Mouse (Mus musculus) intestine, embryonic 15.5 days (tissue): ENCODE data around the gene Paqr9. TPM values are rescaled to one million over a fixed set of nuclear protein-coding genes. Genes with fewer than 3 reads are reported as not detected.
A peak's percentile ranks its signal among the peaks of the same experiment; 100 is the strongest.

Experiments used
- ATAC-seq: fragments of 200-750 bp; cut with Nextera tagmentation; 2 replicates; pipeline ENCODE4 v1.8.0; 2017; ENCODE audit warnings: moderate TSS enrichment, moderate library complexity
- H3K27ac ChIP-seq: fragments of 300-500 bp; sonication (generic); 2 replicates; pipeline ENCODE4 v1.5.1; 2015; ENCODE audit warnings: mild to moderate bottlenecking, inconsistent platforms
- H3K27me3 ChIP-seq: fragments of 300-500 bp; sonication (generic); replicated peaks from 2 replicates; pipeline ENCODE4 v1.6.1; 2015; ENCODE audit warnings: inconsistent platforms
- H3K36me3 ChIP-seq: fragments of 300-500 bp; sonication (generic); 2 replicates; pipeline ENCODE4 v1.6.1; 2015; ENCODE audit warnings: inconsistent platforms
- H3K4me1 ChIP-seq: fragments of 300-500 bp; sonication (generic); replicated peaks from 2 replicates; pipeline ENCODE4 v1.6.1; 2015; ENCODE audit warnings: inconsistent platforms
- H3K4me2 ChIP-seq: fragments of 300-500 bp; sonication (generic); replicated peaks from 2 replicates; pipeline ENCODE4 v1.6.1; 2015; ENCODE audit warnings: mild to moderate bottlenecking, inconsistent platforms
- H3K4me3 ChIP-seq: fragments of 300-500 bp; sonication (generic); replicated peaks from 2 replicates; pipeline ENCODE4 v1.5.1; 2015; ENCODE audit warnings: inconsistent platforms
- H3K9ac ChIP-seq: fragments of 300-500 bp; sonication (generic); 2 replicates; pipeline ENCODE4 v1.6.1; 2015; ENCODE audit warnings: inconsistent platforms
- H3K9me3 ChIP-seq: fragments of 300-500 bp; sonication (generic); 2 replicates; pipeline ENCODE4 v1.6.1; 2016; ENCODE audit warnings: inconsistent platforms
- WGBS: fragments of 180-500 bp; shearing (Covaris S2); methylation state at CpG from one replicate; pipeline ENCODE4 v1.1.7; 2015; 5-methylcytosine and 5-hydroxymethylcytosine counted together
- polyA plus RNA-seq: library from polyadenylated mRNA; unstranded; fragments of >200 nt; fragmentation: Nextera tagmentation; extraction: Ambion mirVana; gene quantifications from 2 replicates; pipeline ENCODE4 v1.2.1, GENCODE M21; 2015

The Paqr9 gene
- polyA plus RNA-seq, 1 experiment from 2014 or later: 0.82 TPM

DNA sequence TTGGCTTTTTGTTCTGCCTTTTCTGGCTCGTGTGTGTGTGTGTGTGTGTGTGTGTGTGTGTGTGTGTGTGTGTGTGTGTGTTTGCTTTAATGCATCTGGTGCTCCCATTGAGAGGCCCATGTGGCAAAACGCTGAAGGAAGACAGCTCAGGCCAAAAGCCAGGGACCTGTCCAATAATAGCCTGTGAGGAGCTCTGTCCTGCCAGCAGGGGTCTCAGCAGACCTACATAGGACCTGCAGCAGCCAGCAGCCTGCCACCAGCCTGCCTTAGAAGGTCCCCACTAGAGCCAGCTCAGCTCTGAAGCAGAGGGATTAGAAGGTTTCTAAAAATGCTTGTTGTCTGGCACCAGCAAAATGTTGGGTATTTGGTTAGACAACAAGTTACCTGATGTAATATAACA is 33.5 kb upstream of the Paqr9 start:
- Histone ChIP-seq H3K4me1 (no peaks in the 10 kb centered on the region), H3K4me3 (no peak overlapping the region), H3K27ac (no peak overlapping the region), H3K36me3 (no peaks in the 10 kb centered on the region), H3K9ac (no peak overlapping the region), H3K27me3 (no peaks in the 10 kb centered on the region), H3K9me3 (no peaks in the 10 kb centered on the region), H3K4me2 (no peak overlapping the region)
- 18% methylated on average over 2 of the region's 2 CpGs for WGBS
- ATAC-seq: 0 out of 2 replicates have a peak, but pooled peaks have one; percentile 55

DNA sequence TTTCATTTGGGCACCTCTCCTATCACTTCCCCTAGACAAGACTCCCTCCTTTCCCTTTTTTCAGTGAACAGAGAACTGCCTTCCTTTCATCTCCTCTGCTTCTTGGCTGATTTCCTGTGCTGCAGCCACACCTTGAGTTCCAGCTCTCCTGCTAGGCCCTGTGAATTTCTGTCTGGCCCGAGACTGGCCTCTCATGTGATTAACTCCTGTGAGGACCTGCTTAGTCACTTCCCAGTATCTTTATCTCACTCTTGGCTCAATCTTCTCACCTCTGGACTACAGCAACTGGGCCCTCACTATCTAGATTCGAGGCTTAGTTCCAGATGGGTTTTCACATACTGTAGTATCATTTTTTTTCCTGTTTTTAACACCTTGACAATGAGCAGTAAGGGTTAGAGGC is 31.8 kb upstream of the Paqr9 start:
- peak; percentile 85 for ATAC-seq
- Histone ChIP-seq H3K4me1 (no peaks in the 10 kb centered on the region), H3K4me2 (no peak overlapping the region), H3K36me3 (no peaks in the 10 kb centered on the region), H3K9me3 (no peaks in the 10 kb centered on the region), H3K27me3 (no peaks in the 10 kb centered on the region), H3K4me3 (no peak overlapping the region), H3K9ac (no peak overlapping the region), H3K27ac (no peak overlapping the region)
- WGBS: 34% methylated on average over 2 of the region's 2 CpGs

DNA sequence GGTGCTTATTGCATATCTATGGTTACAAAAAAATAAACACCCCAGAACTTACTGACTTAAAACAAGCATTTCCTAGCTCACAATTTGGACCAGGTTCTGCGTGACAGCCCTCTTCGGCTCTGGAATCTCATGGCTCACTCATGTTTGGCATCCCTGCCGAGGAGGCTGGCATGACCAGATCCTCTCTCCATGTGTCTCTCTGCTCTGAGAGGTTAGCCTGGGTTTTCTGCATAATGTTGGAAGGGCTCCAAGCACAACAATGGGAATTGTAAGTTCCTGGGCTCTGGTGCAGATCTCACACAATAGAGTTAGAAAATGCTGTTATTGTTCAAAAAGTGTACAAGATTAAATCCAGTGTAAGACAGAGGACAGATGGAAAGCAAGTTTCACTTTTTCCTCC is 28.3 kb upstream of the Paqr9 start:
- no peak overlapping the region for H3K27ac ChIP-seq
- no peaks in the 10 kb centered on the region for H3K27me3 ChIP-seq
- no peak overlapping the region for H3K9ac ChIP-seq
- no peak overlapping the region for H3K4me3 ChIP-seq
- no peak for ATAC-seq
- no peaks in the 10 kb centered on the region for H3K4me1 ChIP-seq
- no peak overlapping the region for H3K4me2 ChIP-seq
- H3K36me3 ChIP-seq: no peaks in the 10 kb centered on the region
- 67% methylated on average over 3 of the region's 3 CpGs for WGBS
- no peaks in the 10 kb centered on the region for H3K9me3 ChIP-seq

DNA sequence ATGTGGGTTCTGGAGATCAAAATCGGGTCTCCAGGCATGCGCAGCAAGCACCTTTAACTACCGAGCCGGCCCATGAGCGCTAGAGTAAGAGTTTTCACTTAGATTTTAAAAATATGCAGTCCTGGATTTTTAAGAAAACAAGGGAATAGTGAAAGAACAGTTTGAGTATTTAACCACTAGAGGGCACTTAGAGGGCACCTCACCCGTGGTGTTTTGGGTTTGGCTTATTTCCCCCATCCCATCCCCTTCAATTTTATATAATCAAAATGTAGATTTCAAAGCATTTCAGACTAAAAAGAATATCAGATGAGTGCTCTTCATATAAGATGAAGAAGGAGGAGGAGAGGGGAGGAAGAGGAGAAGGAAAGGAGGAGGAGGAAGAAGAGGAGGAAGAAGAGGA is 25.6 kb upstream of the Paqr9 start:
- H3K36me3 ChIP-seq: no peaks in the 10 kb centered on the region
- no peak for ATAC-seq
- 40% methylated on average over 6 of the region's 6 CpGs for whole genome bisulfite sequencing

DNA sequence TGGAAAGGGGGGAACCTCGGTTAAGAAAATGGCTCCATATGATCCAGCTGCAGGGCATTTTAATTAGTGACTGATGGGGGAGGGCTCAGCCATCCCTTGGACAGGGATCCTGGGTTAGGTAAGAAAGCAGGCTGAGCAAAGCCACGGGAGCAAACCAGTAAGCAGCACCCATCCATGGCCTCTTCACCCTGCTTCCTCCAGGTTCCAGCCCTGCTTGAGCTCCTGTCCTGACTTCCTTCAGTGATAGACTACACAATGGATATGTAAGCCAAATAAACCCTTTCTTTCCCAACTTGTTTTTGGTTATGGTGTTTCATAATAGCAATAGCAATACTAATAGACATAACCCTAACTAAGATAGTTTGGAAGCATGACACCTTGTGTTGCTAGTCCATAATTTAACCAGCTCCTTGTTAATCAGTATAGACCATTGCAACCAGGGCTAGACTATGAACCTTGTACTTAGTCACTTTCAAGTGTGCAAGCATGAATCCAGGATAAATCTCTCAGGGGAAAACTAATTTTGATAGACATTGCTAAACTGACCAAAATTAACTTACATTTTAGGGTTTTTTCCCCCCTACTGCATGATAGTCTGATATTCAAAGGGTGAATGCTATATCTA is 20.2 kb upstream of the Paqr9 start:
- no peaks in the 10 kb centered on the region for H3K36me3 ChIP-seq
- WGBS: 77% methylated on average over 2 of the region's 2 CpGs
- ATAC-seq: no peak

More for the DNA sequence above, 25.6 kb upstream of the Paqr9 start:
- H3K9ac ChIP-seq: no peak overlapping the region
- H3K9me3 ChIP-seq: no peaks in the 10 kb centered on the region
- H3K4me3 ChIP-seq: no peak overlapping the region
- no peaks in the 10 kb centered on the region for H3K27me3 ChIP-seq
- no peaks in the 10 kb centered on the region for H3K4me1 ChIP-seq
- no peak overlapping the region for H3K4me2 ChIP-seq
- H3K27ac ChIP-seq: no peak overlapping the region

DNA sequence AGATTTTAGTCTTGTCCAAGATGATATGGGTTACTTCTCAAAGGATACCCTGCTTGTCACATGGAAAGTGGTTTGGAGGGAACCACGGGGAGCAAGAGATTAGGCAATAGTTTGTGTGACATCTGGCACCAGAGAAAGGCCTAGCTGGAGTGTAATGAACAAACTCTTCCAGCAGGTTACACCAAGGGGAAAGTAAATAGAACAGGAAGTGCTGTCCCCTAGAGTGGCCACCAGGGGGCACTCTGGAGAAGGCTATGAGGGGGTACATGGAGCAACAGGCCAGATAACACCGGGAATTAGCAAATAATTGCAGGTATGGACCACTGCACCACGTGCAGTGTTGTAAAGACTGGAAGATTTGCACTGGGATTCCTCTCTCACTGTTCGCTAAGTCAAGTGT is 19.0 kb upstream of the Paqr9 start:
- H3K4me3 ChIP-seq: no peak overlapping the region
- no peak overlapping the region for H3K27ac ChIP-seq
- H3K9me3 ChIP-seq: no peaks in the 10 kb centered on the region
- no peaks in the 10 kb centered on the region for H3K4me1 ChIP-seq
- WGBS: 58% methylated on average over 4 of the region's 4 CpGs
- no peak overlapping the region for H3K4me2 ChIP-seq
- no peaks in the 10 kb centered on the region for H3K27me3 ChIP-seq
- H3K9ac ChIP-seq: no peak overlapping the region
- peak; percentile 51; the same call in 1 of the 2 replicates for ATAC-seq
- H3K36me3 ChIP-seq: no peaks in the 10 kb centered on the region

More for the DNA sequence above, 20.2 kb upstream of the Paqr9 start:
- no peaks in the 10 kb centered on the region for H3K27me3 ChIP-seq
- H3K4me3 ChIP-seq: no peak overlapping the region
- no peak overlapping the region for H3K4me2 ChIP-seq
- H3K9me3 ChIP-seq: no peaks in the 10 kb centered on the region
- no peak overlapping the region for H3K27ac ChIP-seq
- H3K9ac ChIP-seq: no peak overlapping the region
- no peaks in the 10 kb centered on the region for H3K4me1 ChIP-seq

DNA sequence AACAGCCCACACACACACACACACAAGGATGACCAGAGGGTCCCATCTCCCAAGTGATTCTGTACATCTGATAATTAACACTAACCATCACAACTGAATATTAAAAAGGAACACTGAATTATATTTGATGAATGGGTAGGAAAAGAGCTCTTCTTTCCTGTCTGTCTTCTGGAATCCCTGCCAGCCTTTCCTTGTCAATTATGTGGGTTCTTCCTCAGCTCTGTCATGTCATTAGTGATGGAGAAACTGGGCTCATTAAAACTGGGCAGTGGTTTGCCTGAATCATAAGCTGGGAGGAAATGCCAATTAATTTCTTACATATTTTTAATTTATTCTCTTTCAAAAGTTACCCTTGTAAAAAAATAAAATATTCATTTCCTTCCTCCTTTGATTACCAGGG is 18.2 kb upstream of the Paqr9 start:
- Histone ChIP-seq H3K36me3 (no peaks in the 10 kb centered on the region), H3K4me2 (no peak overlapping the region), H3K9ac (no peak overlapping the region), H3K4me1 (no peaks in the 10 kb centered on the region), H3K9me3 (no peaks in the 10 kb centered on the region), H3K4me3 (no peak overlapping the region), H3K27ac (no peak overlapping the region), H3K27me3 (no peaks in the 10 kb centered on the region)
- ATAC-seq: no peak

DNA sequence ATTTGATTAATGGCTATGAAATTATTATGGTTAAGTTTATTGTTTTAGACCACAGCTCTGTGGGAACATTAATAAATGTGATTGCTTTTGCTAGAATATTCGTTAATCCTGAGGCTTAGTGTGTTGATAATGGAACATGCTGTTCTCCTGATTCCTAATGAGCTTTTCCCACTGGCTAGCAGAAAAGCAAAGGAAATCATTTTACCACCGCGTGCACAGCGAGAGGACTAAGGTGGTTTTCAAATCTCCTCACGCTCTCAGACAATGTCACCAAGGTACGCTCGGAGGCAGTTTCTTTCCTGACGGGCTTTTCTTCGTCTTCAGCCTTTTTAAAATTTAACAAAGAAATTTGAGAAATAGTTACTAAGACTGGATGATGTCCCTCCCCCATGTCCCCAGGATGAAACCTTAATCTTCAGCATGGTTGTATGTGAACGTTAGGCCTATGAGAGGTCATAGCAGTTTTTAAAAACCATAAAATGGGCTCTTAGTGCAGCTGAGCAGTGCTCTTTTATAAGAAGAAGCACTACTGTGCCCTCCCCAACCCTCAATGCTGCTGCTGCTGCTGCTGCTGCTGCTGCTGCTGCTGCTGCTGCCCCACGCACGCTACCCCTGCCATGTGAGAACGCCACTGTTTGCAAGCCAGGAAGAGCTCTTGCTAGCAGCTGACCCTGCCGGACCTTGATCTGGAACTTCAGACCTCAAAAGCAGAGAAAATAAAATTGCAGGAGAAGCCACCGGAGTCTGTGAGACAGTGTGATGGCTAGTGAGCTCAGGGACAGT is 17.6 kb upstream of the Paqr9 start:
- ATAC-seq: no peak
- no peak overlapping the region for H3K27ac ChIP-seq
- no peak overlapping the region for H3K4me2 ChIP-seq
- H3K36me3 ChIP-seq: no peaks in the 10 kb centered on the region
- no peaks in the 10 kb centered on the region for H3K9me3 ChIP-seq
- H3K27me3 ChIP-seq: no peaks in the 10 kb centered on the region
- no peaks in the 10 kb centered on the region for H3K4me1 ChIP-seq
- H3K9ac ChIP-seq: no peak overlapping the region
- no peak overlapping the region for H3K4me3 ChIP-seq
- 76% methylated on average over 15 of the region's 15 CpGs for WGBS

DNA sequence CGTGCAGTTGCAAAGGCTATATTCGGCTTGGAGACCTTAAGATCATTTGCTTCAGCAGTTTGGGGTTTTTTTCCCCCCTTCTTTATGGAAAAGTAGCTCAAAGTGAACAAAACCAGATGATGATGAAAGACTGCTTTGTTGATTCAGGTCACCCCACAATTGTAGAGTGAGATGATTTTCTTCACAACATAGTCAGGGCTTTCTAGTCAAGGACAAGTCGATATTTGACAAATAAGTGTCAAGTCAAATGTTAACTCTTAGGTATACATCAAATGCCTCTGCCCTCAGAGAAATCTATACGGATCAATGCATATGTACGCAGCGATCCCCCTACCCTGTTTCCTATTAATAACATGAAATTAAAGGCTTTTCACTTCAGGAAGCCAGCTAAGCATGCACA is 17.0 kb upstream of the Paqr9 start:
- Histone ChIP-seq H3K9me3 (no peaks in the 10 kb centered on the region), H3K4me1 (no peaks in the 10 kb centered on the region), H3K27me3 (no peaks in the 10 kb centered on the region), H3K4me3 (no peak overlapping the region), H3K9ac (no peak overlapping the region), H3K4me2 (no peak overlapping the region), H3K36me3 (no peaks in the 10 kb centered on the region), H3K27ac (no peak overlapping the region)
- 58% methylated on average over 6 of the region's 6 CpGs for WGBS
- no peak for ATAC-seq

DNA sequence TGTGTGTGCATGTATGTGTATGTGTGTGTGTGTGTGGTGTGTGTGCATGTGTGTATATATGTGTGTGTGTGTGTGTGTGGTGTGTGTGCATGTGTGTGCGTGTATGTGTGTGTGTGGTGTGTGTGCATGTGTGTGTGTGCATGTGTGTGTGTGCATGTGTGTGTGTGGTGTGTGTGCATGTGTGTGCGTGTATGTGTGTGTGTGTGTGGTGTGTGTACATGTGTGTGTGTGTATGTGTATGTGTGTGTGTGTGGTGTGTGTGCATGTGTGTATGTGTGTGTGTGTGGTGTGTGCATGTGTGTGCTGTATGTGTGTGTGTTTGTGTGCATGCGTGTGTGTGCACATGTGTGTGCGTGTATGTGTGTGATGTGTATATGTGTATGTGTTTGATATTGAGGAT is 14.9 kb upstream of the Paqr9 start:
- Histone ChIP-seq H3K9ac (no peak overlapping the region), H3K4me2 (no peak overlapping the region), H3K4me3 (no peak overlapping the region), H3K9me3 (no peaks in the 10 kb centered on the region), H3K36me3 (no peaks in the 10 kb centered on the region), H3K27ac (no peak overlapping the region), H3K27me3 (no peaks in the 10 kb centered on the region), H3K4me1 (no peaks in the 10 kb centered on the region)
- ATAC-seq: no peak
- WGBS: 94% methylated on average over 4 of the region's 4 CpGs

DNA sequence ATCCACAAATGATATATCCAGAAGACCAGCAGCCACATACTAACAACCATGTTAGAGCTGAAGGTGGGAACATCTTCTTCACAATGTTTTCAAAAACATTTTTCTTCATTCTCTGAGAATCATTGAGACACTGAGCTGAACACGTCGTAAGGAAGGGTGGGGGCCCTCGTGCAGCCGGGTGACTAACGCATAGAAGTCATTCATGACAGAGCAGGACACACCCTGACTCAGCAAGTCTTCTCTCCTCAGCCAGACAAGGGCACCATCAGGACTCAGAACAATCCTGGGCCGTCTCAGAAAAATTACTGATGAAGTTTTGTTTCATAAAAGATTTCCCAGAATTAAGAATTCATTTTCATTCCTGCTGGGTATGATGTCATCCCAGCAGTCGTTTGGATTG is 12.8 kb upstream of the Paqr9 start:
- Histone ChIP-seq H3K4me3 (no peak overlapping the region), H3K27me3 (no peaks in the 10 kb centered on the region), H3K27ac (no peak overlapping the region), H3K4me1 (no peaks in the 10 kb centered on the region), H3K4me2 (no peak overlapping the region), H3K9me3 (no peaks in the 10 kb centered on the region), H3K36me3 (no peaks in the 10 kb centered on the region), H3K9ac (no peak overlapping the region)
- WGBS: 49% methylated on average over 7 of the region's 7 CpGs
- peak; percentile 66; the same call in 1 of the 2 replicates for ATAC-seq

DNA sequence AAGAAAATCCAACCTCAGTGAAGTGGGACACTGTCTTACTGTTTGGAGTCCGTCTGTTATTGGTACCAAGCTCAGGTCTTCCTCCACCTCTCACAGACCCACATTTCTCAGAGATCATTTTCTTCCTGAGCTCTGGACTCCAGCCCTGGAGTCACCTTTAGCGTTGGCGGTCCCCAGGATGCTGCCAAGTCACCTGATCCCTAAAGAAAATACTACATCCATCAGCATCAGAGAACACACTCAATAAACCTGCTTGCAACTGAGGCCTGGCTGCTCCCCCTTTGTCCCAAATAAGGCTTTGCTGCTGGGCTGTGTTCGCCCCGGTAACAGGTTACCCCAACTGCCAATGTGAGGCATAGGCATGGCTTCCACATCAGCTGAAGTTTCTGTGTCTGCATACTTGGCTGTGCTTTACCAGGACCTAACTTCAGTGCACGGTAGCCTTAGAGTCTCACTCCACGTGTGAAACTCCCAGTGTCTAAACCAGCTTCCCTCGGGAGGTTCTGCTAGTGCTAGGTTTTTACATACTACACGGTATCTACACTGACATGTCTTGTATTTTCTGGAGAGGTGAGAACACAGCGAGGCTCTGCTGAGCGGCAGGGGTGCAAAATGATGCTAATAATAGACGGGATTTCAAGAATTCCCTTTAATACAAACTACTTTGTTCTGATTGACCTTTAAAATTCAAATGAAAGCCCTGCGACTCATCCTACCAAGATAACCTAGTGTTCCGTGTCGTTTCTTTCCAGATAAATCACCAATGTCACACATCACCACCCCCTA is 9.6 kb upstream of the Paqr9 start:
- WGBS: 73% methylated on average over 15 of the region's 15 CpGs

More for the DNA sequence above, 9.6 kb upstream of the Paqr9 start:
- no peak overlapping the region for H3K27ac ChIP-seq
- H3K4me2 ChIP-seq: no peak overlapping the region
- H3K9me3 ChIP-seq: no peaks in the 10 kb centered on the region
- H3K27me3 ChIP-seq: no peaks in the 10 kb centered on the region
- H3K9ac ChIP-seq: no peak overlapping the region
- H3K36me3 ChIP-seq: no peaks in the 10 kb centered on the region
- H3K4me1 ChIP-seq: no peaks in the 10 kb centered on the region
- no peak for ATAC-seq
- H3K4me3 ChIP-seq: no peak overlapping the region
